Mouse (Mus musculus) Patski (cell line): ENCODE measurements around the gene 2410004P03Rik. TPM values are rescaled to one million over a fixed set of nuclear protein-coding genes. Genes with fewer than 3 reads are reported as not detected.
"Not testable (repeated sequence)": the region's sequence is repeated elsewhere in the genome, so short reads cannot be mapped to it uniquely, and the experiment has no call there.

ENCODE experiments used
- ATAC-seq: fragments of 100-300 bp; one replicate; pipeline ENCODE4 v1.8.0; 2021
- CTCF ChIA-PET: fragments of 350-600 bp; sonication (Branson Sonifier 250); formaldehyde crosslinking; loops from one replicate; lab custom pipeline; 2022; ENCODE audit warnings: inconsistent platforms; lab: Charles Lee
- POLR2A ChIA-PET: fragments of 350-600 bp; sonication (Branson Sonifier 250); formaldehyde crosslinking; loops from one replicate; lab custom pipeline; 2022; ENCODE audit warnings: antibody characterized with exemption, inconsistent platforms; lab: Charles Lee
- DNase-seq: peaks from one replicate; pipeline ENCODE4 v3.0.0-alpha.2; 2011; ENCODE audit warnings: low read depth, low spot score
- H3K27me3 ChIP-seq: fragments of 371-371 bp; one replicate; pipeline ENCODE4 v1.5.1; 2021
- CTCF ChIP-seq: fragments of 100-300 bp; IDR thresholded peaks from one replicate; pipeline ENCODE4 v1.5.1; 2021
- in situ Hi-C: fragments of 300-500 bp; cut with MboI; formaldehyde crosslinking; loops from 3 replicates; pipeline ENCODE4 v1.11.1; 2018; ENCODE audit warnings: low pct_unique_long_range_greater_than_20kb, mixed read lengths
- polyA plus RNA-seq: library from polyadenylated mRNA; unstranded; gene quantifications from one replicate; pipeline ENCODE4 v1.2.3, GENCODE M21; 2021

2410004P03Rik gene
- polyA plus RNA-seq, 1 experiment from 2014 or later: not detected

DNA sequence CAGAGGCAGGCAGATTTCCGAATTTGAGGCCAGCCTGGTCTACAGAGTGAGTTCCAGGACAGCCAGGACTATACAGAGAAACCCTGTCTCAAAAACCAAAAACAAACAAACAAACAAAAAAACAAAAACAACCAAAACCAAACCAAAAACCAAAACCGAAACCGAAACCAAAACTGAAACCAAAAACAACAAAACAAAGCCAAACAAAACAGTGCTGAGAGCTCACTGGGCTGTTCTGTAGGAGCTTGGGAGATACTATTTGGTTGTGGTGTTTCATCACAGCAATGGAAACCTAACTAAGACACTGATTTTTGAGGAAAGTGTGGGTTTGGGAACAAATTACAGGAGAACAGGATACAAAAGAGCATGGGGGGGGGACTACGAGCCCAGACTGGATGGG, 10.6 kb upstream of the 2410004P03Rik start:
- in situ Hi-C loops: no loop called here
- ChIA-PET POLR2A (no interaction called here), CTCF (no interaction called here)
- no peak for TF ChIP-seq CTCF
- ATAC-seq: no peak
- DNase-seq: no peak
- no peaks in the 10 kb centered on the region for H3K27me3 ChIP-seq

DNA sequence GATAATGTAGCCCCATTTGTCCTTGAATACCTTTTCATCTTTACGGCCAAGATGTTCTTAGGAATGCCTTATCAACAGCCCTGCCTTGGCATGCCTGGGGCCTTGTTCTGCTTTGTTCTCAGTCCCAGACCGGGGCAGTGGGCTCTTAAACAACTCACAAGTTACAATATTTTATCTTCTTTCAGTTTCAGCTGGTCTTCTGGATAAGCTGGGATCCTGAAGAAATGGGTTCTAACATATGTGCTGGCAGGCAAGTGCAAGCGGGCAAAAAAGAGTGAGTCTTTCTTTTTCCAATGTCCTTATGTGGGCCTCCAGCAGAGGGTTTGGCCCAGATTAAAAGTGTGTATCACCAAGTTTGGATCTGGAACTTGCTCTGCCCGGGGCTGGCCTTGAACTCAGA, 9.6 kb upstream of the 2410004P03Rik start:
- H3K27me3 ChIP-seq, CTCF ChIA-PET, DNase-seq, in situ Hi-C loops, ATAC-seq: not testable (repeated sequence)
- POLR2A ChIA-PET: interaction anchor here (0.6 kb wide), 1 partner anchor 176 kb away, joined by 4 read pairs; no protein-coding TSS in a partner anchor

DNA sequence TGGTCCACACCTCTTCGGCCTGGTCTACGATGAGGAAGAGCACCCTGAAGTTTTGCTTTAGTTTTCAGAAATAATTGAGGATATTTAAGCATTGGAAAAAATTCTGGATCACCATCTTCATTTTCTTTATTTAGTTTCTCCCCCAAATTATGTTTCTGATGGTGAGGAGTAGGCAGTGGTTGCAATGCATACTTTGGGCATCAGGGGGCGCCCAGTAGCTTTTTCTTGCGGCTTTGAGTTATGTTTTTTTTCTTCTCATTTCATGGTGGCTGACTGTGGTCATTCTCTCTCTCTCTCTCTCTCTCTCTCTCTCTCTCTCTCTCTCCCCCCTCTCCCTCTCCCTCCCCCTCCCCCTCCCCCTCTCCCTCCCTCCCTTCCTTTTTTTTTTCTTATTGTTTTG, 6.9 kb upstream of the 2410004P03Rik start:
- in situ Hi-C loops: no loop called here
- no peaks in the 10 kb centered on the region for H3K27me3 ChIP-seq
- POLR2A ChIA-PET: no interaction called here
- peak; percentile 69 for TF ChIP-seq CTCF
- ATAC-seq (no peak), DNase-seq (no peak)
- CTCF ChIA-PET: interaction anchor here (0.9 to 1.7 kb wide), 4 partner anchors 210 to 239 kb away, joined by 3 to 8 read pairs (median 4); no protein-coding TSS in a partner anchor

DNA sequence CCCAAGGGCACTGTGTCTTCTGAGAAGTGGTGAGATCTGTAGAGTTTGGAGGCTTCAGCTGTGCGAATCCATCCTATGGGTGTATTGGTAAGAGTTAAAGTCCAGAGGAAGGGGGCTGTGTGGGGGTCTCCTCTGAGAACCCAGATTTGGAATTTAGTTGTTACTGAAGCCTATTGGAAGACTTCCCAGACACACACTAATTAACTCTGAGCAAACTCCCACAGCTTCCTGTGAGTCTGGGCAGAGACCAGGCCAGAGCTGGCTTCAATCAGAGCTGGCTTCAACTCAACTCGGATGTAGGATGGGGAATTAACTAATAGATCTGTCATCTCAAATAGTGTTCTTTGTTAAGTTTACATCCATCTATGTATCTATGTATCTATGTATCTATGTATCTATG, 4.2 kb upstream of the 2410004P03Rik start:
- DNase-seq (no peak), ATAC-seq (no peak)
- TF ChIP-seq CTCF: no peak
- ChIA-PET CTCF (interaction anchor here (0.9 to 2.2 kb wide), 3 partner anchors 17 to 207 kb away, joined by 3 to 6 read pairs (median 5); no protein-coding TSS in a partner anchor), POLR2A (no interaction called here)
- H3K27me3 ChIP-seq: no peaks in the 10 kb centered on the region
- in situ Hi-C loops: no loop called here

DNA sequence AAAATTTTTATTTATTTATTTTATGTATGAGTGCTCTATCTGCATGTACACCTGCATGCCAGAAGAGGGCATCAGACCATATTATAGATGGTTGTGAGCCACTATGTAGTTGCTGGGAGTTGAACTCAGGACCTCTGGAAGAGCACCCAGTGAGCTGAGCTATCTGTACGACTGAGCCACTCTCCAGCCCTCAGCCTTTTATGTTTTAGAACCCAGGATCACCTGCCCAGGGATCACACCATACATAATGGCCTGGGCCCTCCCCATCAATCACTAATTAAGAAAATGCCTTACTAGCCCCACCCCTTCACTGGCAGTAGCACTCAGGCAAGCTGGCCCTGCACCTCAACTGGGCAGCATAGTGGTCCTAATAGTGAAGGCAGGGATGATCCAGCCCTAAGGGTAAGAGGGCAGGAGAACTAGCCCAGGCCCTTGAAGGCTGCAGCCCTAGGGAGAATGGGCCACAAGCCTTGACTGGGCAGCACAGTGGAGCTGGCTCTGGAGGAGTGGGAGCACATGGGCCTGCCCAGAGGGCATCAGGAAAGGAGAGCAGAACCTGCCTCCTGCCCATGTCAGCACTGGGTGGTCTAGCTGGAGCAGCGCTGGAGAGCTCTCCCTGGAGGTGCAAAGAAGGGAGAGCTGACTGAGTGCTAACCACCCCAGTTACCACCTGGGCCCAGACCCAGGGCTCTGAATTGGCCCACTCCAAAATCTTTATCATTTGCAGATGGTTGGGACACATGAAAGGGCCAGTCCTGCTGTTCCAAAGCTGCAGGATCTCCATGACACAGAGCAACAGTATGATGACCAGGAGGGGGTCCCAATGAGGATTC, 756 bp upstream of the 2410004P03Rik start:
- TF ChIP-seq CTCF: no peak
- in situ Hi-C loops: no loop called here
- ChIA-PET POLR2A (no interaction called here), CTCF (interaction anchor here (0.8 to 2.6 kb wide), 4 partner anchors 14 to 210 kb away, joined by 3 to 13 read pairs (median 3); no protein-coding TSS in a partner anchor)
- H3K27me3 ChIP-seq: no peaks in the 10 kb centered on the region
- ATAC-seq (no peak), DNase-seq (no peak)

DNA sequence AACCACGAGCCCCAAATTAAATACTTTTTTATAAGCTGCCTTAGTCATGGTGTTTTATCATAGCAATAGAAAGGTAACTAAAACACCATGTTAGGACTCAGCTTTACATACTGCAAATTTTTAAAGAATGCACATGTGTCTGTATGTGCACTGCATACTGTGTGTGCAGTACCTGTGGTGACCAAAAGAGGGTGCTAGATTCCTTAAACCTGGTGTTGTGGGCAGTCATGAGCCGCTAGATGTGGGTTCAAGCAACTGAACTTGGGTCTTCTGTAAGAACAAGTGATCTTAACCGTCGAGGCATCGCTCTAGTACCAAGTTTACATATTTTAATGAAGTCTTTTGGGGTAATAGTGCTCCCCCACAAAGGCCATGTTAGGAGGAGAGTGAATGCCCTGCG, 2.1 kb downstream of the 2410004P03Rik start:
- in situ Hi-C loops: loop anchor here (5.0 kb wide), 2 partner anchors 197 to 292 kb away; partner anchors contain the start of gene E2f6

DNA sequence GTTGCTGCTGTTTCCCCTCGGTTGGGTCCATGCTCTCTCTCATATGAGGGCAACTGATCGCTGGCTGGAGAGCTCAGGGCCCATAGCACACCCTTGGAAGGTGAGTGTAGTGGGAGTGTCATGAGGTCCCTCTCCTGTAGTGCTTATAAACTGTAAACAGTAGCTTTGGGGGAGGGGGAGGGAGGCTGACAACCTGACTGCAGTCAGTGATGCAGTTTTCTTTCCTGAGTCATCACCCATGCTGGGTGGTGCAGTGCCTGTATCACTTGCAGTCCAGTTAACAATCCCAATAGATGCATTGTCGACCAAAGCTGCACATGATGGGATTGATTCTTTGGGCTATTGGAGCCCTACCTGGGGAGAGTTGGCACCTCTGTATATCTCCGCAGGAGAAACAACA, 10.3 kb downstream of the 2410004P03Rik start:
- no peak for TF ChIP-seq CTCF
- H3K27me3 ChIP-seq: no peaks in the 10 kb centered on the region
- in situ Hi-C loops: no loop called here
- POLR2A ChIA-PET: no interaction called here
- CTCF ChIA-PET: interaction anchor here (1.2 to 1.4 kb wide), 2 partner anchors 10 to 27 kb away, joined by 3 to 4 read pairs; partner anchors contain the start of gene 2410004P03Rik
- no peak for ATAC-seq
- no peak for DNase-seq

More for the DNA sequence above, 2.1 kb downstream of the 2410004P03Rik start:
- no peak for TF ChIP-seq CTCF
- no peaks in the 10 kb centered on the region for H3K27me3 ChIP-seq
- ATAC-seq (no peak), DNase-seq (no peak)
- POLR2A ChIA-PET: interaction anchor here (0.6 kb wide), 1 partner anchor 208 kb away, joined by 3 read pairs; no protein-coding TSS in a partner anchor
- CTCF ChIA-PET: no interaction called here

DNA sequence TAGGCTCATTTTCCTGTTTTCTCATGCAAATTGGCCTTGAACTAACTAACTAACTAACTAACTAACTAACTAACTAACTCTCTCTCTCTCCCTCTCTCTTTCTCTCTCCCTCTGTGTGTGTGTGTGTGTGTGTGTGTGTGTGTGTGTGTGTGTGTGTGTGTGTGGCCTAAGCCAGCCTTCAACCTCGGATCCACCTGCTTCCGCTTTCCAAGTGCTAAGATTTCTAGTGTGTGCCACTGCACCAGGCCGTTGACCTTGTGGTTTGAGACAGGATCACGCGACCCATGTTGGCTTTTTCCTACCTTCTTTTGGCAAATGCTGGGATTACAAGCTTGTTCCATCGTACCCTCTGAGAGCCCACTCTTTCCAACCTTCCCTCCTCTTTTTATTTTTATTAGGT, 10.9 kb downstream of the 2410004P03Rik start:
- ChIA-PET POLR2A (no interaction called here), CTCF (interaction anchor here (1.2 to 1.4 kb wide), 2 partner anchors 10 to 27 kb away, joined by 3 to 4 read pairs; partner anchors contain the start of gene 2410004P03Rik)
- in situ Hi-C loops: no loop called here
- H3K27me3 ChIP-seq: no peaks in the 10 kb centered on the region
- no peak for TF ChIP-seq CTCF
- ATAC-seq: no peak
- no peak for DNase-seq

DNA sequence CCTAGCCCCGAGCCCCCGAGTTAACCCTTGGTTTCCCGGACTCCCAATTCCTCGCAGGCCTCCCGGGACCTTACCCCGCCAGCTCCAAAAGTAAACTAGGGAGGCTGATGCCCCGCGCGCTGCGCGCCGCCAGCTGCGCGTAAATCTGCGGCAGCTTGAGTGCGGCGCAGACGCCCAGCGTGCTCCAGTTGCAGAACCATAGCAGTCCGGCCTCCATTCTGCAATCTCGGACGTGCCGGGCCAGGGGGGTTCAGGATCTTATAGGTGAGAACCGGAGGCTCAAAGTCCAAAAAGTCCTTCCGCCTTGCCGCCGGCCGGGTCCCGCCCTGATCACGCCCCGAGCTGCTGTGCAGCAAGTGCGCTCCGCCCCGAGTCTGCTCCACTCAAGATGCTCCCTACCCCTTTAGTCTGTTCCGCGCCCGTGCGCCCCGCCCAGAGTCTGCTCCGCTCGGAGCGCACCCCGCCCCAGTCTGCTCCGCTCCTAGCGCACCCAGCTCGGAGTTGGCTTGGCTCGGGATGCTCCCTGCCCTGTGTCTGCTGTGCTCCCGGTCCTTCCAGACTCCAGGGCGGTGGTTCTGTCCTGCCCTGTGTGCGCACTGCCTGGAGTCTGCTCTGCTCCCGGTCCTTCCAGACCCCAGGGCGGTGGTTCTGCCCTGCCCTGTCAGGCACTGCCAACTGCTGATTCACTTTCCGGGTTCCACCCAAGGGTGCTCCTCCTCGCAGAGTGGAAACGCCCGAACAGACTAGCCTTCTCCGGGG, 11.6 kb downstream of the 2410004P03Rik start, which contains the start of gene Pqlc3:
TSS of gene Pqlc3 (minus strand) at position 670 of the 759 bp plus-strand sequence.
- in situ Hi-C loops: no loop called here
- DNase-seq (peak; percentile 35), ATAC-seq (peak; percentile 95)
- ChIA-PET CTCF (interaction anchor here (1.4 kb wide), 2 partner anchors 15 to 26 kb away, joined by 3 read pairs; no protein-coding TSS in a partner anchor), POLR2A (no interaction called here)
- TF ChIP-seq CTCF: no peak
- no peaks in the 10 kb centered on the region for H3K27me3 ChIP-seq

DNA sequence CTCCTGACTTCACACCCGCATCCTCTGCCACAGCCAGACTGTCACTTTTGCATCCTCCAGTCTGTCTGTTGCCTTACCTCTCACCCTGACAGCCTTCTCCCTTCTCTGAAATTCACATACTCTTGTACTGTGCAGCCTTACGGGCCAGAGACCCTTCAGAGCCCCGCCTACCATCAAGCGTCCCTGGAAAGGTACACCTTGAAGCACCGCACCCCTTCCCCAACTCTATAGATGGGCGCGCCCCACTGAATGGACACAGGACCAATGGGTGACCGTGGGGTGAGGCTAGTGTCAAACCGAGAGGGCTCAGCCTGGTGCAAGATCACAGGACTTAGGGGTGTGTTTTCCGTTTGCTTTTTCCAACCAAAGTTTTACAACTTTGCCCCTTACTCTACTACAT, 12.4 kb downstream of the 2410004P03Rik start:
- ChIA-PET POLR2A (no interaction called here), CTCF (interaction anchor here (1.4 kb wide), 1 partner anchor 16 kb away, joined by 3 read pairs; no protein-coding TSS in a partner anchor)
- in situ Hi-C loops: no loop called here
- no peaks in the 10 kb centered on the region for H3K27me3 ChIP-seq
- no peak for TF ChIP-seq CTCF
- ATAC-seq (no peak), DNase-seq (no peak)
